Mouse (Mus musculus): Measurements from ENCODE around the gene Kcnh3.
"Not testable (repeated sequence)": the region's sequence is repeated elsewhere in the genome, so short reads cannot be mapped to it uniquely, and the experiment has no call there.

Kcnh3 gene

DNA sequence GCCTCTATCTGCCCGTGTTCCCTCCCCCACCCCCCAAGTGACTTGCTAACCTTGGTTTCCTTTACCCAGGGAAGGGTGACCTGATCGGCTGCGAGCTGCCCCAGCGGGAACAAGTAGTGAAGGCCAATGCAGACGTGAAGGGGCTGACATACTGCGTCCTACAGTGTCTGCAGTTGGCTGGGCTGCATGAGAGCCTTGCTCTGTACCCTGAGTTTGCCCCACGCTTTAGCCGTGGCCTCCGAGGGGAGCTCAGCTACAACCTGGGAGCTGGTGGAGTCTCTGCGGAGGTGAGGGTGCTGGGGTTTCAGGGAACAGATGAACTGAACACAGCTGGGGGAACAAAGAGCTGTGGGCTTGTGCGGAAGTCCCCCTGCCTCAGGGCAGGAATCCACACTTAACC is 13.3 kb downstream of the Kcnh3 start:
- in situ Hi-C loops (cut with MboI, MseI) = no loop called here

DNA sequence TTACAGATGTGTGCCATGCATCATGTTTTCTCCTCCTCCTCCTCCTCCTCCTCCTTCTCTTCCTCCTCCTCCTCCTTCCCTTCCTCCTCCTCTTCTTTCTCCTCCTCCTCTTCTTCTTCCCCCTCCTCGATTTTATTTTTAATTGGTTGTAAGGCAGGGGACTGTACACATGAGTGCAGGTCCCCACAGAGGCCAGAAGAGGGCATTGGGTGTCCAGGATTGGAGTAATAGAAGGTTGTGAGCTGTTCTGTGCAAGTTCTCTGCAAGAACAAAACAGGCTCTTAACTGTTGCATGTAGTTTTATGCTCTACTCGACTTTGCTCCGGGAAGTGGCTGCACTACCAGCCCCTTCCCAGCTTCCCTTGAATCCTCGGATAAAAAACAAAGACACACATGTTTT is 15.5 kb downstream of the Kcnh3 start:
- in situ Hi-C loops (cut with MboI, MseI) = no loop called here

DNA sequence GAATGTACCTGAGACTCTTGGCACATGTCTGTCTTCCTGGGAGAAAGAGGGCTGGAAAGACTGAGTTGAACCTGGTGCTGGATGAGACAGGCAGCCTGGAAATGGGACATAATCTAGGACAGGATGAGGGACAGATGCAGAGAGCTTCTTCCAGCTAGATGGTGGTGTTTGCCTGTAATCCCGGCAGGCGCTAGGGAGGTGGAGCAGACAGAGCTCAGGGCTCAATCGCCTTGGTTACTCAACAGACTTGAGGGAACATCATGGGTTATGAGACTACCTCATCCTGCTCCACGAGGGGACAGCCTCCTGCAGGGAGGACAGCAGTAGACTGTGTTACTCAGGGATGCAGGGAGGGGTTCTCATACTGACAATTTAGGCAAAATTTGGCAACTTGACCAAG is 16.6 kb downstream of the Kcnh3 start:
- in situ Hi-C loops (cut with MboI, MseI) = no loop called here

DNA sequence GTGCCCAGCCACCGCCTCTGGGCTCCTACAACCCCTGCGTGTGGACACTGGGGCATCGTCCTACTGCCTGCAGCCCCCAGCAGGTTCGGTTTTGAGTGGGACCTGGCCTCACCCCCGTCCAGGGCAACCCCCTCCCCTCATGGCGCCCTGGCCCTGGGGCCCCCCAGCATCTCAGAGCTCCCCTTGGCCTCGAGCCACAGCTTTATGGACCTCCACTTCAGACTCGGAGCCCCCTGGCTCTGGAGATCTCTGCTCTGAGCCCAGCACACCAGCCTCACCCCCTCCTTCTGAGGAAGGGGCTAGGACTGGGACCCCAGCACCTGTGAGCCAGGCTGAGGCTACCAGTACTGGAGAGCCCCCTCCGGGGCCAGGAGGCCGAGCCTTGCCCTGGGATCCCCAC is 17.4 kb downstream of the Kcnh3 start:
- in situ Hi-C loops (cut with MboI, MseI) = no loop called here

DNA sequence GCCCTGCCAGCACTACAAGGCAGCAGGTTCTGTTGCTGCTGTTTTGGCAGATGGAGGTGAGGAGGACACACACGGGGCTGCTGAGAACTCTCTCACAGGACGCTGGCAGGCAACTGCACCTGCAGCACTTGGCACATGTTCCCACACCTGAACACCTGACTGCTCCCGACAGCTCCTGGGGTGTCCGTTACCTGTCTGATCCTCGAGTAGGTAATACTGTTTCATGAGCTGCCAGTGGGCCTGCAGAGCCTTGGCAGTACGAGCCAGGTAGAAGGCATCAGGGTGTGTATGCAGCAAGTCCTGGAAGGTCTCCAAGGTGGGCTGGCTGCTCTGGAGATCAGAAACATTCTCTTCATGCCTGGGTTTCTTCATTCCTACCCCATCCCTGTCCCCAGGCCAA is 22.1 kb downstream of the Kcnh3 start:
- in situ Hi-C loops (cut with MboI, MseI) = not testable (repeated sequence)

DNA sequence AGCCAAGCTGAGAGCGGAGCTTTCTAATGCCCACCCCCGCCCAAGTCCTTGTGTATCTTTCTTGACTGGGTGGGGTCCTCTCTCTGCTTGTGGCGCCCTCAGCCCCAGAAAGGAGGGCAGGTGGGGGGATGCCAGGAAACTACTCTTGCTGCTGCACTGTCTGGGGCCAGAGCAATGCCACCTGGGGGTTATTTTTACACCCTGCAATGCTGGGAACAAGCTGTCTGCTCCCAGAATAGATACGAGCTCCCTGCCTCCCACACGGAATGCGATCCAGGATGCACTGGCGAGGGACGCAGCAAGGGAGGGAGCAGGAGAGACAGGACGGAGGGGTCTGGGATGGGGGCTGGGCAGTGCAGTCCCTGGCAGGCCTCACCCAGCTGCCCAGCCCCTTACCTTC is 24.3 kb downstream of the Kcnh3 start:
- in situ Hi-C loops (cut with MboI, MseI) = no loop called here

DNA sequence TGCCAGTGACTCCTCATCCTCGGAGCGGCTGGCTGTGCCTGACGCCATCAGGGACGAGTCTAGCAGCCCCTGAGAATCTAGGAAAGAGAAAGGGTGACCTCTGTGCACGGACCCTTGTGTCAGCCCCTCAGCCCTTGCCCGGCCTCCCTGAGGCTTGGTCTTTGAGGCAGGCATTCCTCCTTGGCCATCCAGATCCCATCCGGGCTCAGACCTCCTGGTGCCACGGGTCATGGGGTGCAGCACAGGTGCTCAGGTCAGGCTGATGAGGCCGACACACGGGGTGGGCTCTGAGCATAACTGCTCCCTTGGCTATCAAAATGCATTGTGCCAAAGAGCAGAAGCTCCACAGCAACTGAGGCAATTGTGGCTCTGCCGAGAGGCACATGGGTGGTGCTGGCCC is 25.3 kb downstream of the Kcnh3 start:
- in situ Hi-C loops (cut with MboI, MseI) = no loop called here

DNA sequence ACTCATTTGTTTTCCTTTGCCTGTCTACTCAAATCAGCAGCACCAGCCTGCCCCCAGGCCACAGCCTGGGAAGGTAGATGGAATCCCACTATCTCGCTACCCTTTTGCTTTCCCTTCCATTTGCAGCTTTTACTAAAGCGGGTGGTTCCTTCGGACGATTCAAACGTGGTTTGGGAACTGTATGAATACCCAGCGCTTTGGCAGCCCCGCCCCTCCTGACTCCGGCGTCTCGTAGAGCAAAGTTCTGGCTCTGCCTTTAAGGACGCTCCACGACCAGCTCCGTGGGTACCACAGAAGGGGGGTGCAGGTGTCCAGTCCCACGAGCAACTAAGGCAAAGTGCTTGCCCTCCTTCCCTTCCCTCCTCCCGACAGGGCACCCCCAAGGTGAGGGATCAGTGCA is 26.4 kb downstream of the Kcnh3 start:
- in situ Hi-C loops (cut with MboI, MseI) = not testable (repeated sequence)

DNA sequence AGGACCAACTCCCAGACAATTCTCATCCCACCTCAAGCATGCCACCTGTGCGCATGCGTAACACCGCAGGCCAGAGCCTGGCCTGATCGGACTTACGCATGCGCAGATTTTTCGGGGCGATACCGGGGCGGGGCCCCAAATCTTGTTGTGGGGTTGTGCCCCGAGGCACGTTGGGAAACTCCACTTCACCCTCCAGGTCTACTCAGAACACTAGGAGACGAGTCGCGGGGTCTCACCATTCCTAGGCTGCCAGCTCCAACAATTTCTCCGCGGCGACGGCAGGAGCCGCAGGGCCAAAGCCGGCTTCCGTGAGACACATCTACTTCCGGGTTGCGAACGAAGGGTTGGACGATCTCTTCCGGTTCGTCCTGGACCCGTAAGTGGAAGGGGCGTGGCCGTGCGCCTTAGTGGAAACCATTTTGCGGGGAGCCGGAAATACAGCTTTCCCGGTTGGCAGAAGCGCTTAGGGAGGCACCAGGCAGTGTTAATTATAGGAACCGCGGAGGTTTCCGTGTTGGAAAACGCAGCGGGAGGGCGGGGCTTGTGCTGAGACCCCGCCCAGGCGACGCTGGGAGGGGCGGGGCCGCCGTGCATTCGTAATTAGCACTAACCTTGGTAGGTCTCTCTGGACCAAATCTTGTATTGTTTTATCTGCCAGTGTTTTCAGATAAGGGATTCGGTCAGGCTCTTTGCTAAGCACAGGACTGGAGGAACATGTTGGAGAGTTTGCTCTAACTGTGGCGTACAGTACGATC is 27.1 kb downstream of the Kcnh3 start, which contains the start of gene Mcrs1:
TSS of gene Mcrs1 (minus strand) at position 336 of the 755 bp plus-strand sequence.
- in situ Hi-C loops (cut with MboI, MseI) = no loop called here

DNA sequence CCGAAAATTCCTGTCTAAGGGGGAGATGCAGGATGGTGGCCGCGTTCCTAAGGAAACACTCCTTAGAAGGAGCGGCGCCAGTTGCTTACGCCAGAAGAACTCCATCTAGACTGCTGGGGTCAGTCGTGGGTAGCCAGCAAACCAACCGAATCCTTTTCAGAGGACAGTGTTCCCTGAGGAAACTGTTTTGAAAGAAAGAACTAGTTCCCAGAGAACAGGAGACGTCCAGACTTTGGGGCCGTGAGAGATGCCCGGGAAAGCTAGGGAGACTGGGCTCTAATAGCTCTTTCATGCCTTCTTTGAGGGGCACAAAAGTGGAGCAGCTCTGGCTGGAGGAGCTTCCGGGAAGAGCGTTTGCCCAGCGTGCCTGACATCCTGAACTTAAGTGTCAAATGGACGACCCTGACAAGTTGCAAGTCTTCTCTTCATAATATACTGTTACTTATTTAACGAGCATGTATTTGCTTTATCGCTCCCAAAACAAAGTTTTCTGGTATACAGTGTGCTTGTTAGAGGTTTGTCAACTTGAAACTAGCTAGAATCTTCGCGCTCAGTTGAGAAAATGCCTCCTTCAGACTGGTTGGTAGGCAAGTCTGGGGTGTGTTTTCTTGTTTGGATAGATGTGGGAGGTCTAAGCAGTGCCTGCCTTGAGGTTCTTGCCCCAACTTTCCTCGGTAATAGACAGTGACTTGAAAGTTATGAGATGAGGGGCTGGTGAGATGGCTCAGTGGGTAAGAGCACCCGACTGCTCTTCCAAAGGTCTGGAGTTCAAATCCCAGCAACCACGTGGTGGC is 27.9 kb downstream of the Kcnh3 start:
- in situ Hi-C loops (cut with MboI, MseI) = no loop called here

DNA sequence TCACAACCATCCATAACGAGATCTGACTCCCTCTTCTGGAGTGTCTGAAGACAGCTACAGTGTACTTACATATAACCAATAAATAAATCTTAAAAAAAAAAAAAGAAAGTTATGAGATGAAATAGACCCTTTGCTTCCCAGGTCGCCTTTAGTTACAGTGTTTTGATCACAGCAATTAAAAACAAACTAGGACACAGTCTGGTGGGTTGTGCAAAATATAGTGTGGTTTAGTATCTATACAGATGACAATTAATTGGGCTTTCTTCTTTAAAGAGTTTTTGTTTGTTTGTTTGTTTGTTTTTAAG is 28.5 kb downstream of the Kcnh3 start:
- in situ Hi-C loops (cut with MboI, MseI) = not testable (repeated sequence)

DNA sequence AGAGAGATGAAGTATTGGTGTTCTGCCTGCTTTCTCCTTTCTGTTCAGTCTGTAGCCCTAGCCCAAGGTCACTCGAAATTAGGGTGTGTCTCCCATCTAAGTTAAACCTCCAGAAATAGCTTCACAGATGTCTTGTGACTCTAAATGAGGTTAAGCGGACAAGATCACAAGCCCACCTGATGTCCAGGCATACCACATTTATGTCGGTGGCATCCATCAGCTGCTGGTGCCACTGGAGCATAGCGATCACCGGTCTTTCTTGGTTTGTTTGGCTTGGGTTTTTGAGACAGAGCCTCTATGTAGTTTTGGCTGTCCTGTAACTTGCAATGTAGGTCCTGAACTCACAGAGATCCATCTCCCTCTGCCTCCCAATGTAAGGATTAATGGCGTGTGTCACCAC is 29.1 kb downstream of the Kcnh3 start:
- in situ Hi-C loops (cut with MboI, MseI) = no loop called here

DNA sequence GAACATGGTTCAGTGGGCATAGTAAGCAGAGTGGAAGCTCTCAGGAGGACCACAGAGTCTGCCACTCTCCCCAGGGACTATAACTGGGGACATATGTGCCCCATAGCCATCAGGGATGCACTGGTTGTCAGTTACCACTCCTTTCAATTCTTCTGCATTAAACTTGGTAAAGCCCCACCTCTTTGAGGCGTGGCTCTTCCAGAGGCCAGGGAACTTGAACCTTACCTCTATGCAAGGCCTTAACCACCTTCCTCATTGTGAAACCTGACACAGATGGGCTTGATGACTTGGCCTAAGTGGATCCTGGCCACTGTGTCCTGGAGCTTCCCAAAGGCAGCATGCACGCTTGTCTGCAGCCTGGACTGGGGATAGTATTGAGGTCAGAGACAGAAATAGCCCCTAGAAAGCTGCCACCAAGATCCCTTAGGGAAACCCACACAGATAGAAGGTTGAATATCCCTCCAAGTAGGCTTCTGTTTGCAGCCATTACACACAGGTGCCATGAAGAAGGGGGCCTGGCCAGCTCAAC is 29.9 kb downstream of the Kcnh3 start:
- in situ Hi-C loops (cut with MboI, MseI) = no loop called here

DNA sequence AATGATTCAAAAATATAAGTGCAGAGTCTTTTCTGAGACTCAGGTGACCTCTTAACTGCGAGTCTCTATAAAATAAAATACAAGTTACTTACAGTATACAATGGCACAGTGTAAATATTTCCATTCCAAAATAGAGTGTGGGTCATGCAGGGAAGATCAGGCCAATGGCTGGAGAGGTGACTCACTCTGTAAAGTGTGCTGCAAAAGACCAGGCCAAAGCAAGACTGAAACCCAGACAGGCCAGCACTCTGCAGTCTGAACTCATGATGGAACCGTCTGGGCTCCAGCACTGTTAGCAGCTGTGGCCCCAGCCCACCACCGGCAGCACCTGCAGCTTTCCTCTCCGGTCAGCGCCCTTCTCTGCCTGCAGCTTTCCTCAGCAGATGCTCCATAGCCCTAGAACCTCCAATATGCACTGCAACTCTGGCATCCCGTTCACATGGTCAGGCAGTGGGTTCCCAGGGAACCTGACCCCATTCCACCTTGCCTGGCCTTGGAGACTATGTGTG is 30.6 kb downstream of the Kcnh3 start:
- in situ Hi-C loops (cut with MboI, MseI) = no loop called here

DNA sequence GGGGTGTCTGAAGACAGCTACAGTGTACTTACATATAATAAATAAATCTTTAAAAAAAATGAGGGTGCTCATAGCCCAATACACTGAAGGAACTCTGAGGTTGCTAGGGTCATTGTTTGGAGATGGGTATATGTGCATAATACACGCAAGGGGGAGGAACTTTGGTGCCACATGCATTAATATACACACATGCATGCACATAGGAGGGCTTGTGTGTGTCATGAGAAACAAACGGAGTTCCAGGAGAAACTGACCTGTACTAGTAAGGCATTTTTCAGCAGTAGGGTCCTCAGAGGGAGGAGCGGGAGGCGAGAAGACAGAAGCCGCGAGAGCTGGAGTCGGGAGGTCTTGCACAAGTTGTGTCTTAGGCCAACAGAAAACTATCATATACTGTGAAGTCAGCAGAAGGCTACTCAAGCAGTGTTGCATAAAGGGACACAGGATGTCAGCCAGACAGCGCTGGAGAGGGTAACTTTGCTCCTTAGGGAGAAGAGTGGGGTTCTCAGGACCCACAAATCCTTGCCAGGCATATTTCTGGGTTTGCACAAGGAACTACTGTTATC is 34.6 kb downstream of the Kcnh3 start:
- in situ Hi-C loops (cut with MboI, MseI) = no loop called here

DNA sequence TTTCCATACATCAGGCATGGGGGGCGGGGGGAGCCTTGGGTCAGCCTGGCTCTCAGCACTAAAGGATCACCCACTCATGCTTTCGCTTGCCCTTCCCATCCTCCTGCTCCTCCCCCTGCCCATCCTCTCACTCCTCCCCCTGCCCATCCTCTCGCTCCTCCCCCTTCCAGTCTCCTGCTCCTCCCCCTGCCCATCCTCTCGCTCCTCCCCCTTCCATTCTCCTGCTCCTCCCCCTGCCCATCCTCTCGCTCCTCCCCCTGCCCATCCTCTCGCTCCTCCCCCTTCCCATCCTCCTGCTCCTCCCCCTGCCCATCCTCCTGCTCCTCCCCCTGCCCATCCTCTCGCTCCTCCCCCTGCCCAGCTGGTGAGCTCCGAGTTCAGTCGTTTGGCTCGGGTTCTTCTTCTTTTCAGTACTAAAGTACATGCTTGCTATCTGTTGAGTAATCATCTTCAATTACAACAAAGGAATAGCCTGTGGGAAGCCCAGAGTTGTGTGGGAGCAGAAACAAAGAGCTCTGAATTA is 35.1 kb downstream of the Kcnh3 start:
- in situ Hi-C loops (cut with MboI, MseI) = no loop called here

DNA sequence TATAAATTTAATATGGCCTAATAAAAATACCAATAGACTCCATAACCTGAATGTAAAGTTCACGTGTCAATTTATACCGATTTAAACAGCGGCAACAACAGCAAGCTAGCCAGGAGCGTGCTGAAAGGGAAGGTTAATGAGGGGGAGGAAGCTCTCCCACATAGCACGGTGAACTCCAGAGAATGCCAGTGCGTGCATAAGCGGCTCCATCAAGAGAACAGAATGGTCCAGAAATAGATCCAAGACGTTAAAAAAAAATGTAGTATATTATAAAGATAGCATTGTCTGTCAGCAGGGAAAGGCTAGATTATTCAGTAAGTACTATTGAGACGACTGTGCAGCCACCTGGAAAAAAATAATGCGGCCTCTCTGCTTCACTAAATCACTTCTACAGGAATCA is 38.0 kb downstream of the Kcnh3 start:
- in situ Hi-C loops (cut with MboI, MseI) = no loop called here

DNA sequence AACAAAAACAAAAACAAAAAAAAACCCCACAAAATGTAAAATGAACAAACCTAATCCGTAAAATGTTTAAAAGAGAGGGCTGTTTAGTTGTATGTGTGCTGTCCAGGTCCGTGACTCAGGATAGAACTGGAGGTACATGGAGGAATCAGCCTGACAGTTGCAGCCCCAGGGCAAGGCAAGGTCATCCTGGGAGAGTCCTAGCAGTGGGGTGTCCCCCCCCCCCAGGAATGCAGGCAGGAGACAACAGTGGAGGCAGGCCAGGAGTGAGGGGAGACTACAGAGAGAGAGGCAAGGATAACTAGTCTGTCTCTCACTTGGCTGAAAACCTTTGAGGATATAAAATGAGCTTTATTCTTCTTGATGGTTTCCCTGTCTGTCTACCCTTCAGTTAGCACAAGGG is 39.7 kb downstream of the Kcnh3 start:
- in situ Hi-C loops (cut with MboI, MseI) = no loop called here

DNA sequence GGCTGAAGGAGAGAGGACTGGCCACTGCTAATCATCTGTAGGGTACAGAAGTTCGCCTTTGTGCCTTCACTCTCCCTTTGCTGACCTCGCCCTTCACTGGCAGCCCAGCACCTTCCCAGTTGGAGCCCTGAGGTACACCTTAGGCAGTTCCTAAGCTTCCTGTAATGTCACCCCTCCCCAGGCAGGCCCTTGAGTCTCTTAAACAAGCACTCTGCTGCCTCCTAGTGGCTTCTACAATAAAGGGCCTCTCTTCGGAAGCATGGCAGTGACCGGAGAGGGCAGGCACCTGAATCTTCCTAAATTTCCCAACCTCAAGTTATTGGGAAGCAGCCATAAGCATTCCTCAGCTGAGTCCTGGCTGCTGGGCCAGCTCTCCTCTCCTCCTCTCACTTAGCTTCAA is 41.0 kb downstream of the Kcnh3 start:
- in situ Hi-C loops (cut with MboI, MseI) = loop anchor here (5.0 kb wide), 1 partner anchor 48 kb away; no protein-coding TSS in a partner anchor

DNA sequence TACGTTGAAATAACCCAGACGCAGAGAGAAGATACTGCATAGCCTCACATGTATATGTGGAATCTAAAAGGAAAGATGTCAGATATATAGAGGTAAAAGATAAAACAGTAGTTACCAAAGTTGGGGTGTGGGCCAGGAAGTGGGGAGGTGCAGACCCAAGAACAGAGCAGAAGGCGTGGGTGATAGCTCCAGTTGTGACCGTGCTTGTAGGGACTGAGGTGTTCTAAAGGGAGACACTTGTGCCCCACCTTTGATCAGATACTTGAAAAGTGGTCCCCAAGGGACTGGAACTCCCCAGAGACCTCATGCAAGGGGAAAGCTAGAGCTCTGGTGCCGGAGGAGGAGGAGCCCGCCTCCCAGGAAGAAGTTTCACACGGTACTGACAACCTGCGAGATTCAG is 51.4 kb downstream of the Kcnh3 start:
- in situ Hi-C loops (cut with MboI, MseI) = no loop called here

DNA sequence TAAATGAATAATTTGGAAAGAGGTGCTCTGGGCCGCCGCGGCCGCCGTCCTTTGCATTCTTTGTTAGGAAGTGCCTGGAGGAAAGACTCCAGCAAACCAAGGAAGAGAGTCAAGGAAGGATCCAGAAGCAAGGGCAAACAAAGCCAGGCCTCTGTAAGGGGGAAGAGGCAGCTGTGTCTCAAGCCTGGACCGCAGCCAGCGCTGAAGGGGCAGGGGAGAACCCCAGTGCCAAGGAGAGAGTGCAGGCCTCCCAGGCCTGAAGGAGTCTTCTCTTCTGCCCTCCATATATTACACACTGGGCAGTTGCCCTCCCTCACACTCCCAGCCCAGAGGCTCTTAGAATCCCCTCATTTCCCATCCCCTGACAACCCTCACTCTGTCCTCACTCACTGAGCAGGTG is 53.6 kb downstream of the Kcnh3 start:
- in situ Hi-C loops (cut with MboI, MseI) = no loop called here

DNA sequence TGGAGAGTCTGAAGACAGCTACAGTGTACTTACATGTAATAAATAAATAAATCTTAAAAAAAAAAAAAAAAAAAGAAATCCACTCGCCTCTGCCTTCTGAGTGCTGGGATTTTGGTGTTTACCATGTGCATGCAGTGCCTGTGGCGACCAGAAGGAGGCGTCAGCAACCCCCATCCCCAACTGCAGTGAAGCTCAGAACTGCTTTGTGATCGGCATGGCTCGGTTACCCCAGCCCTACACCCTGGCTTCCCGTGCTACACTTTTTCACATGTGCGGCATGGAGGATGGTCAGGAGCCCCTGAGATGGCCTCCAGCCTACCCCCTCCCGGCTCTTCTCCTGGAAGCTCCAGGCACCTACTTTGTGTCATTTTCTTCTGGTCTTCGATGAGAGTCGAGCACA is 58.8 kb downstream of the Kcnh3 start:
- in situ Hi-C loops (cut with MboI, MseI) = no loop called here

Data from T-helper 17 cell (primary cell).